Mouse (Mus musculus) CH12.LX (cell line): Measurements from ENCODE around the gene Cep170b. TPM values are rescaled to one million over a fixed set of nuclear protein-coding genes. Genes with fewer than 3 reads are reported as not detected.

ENCODE experiments used
- DNase-seq: peaks from one replicate; pipeline ENCODE4 v3.0.0-alpha.2; 2013; ENCODE audit errors: extremely low read depth
- H3K27ac ChIP-seq: 2 replicates; pipeline ENCODE4 v1.5.1; 2012; ENCODE audit warnings: low read depth, mild to moderate bottlenecking, control low read depth, moderate library complexity; ENCODE audit not compliant: insufficient read depth
- H3K27me3 ChIP-seq: replicated peaks from 2 replicates; pipeline ENCODE3; 2012; ENCODE audit warnings: inconsistent platforms
- H3K36me3 ChIP-seq, 2 experiments: replicated peaks in 1 of 2; 2 replicates each; pipeline versions ENCODE3 to v1.6.1; 2012; ENCODE audit warnings: inconsistent platforms in 1 of 2, low read length in 1 of 2, mild to moderate bottlenecking in 1 of 2, mixed read lengths in 1 of 2, moderate library complexity in 1 of 2; ENCODE audit not compliant: control insufficient read depth in 1 of 2, insufficient read depth in 1 of 2
- H3K4me1 ChIP-seq, 2 experiments: 2 replicates each; pipeline ENCODE4 v1.6.1; 2012; ENCODE audit warnings: inconsistent platforms in 1 of 2, moderate library complexity in 1 of 2; ENCODE audit not compliant: insufficient read depth in 2 of 2, control insufficient read depth in 1 of 2
- H3K4me2 ChIP-seq: 2 replicates; pipeline ENCODE4 v1.6.1; 2012; ENCODE audit warnings: low read depth, mild to moderate bottlenecking, control low read depth; ENCODE audit not compliant: poor library complexity, insufficient read depth, severe bottlenecking
- H3K4me3 ChIP-seq, 3 experiments: fragments of 150-350 bp in 1 of 3; sonication (generic) in 1 of 3; replicated peaks in 1 of 3; 2 replicates each; pipeline versions ENCODE3 to v1.5.1; 2011 to 2012; ENCODE audit warnings: low read depth in 2 of 3, low read length in 2 of 3, mild to moderate bottlenecking in 2 of 3, moderate library complexity in 2 of 3, control low read depth in 1 of 3, improper control_type of control experiment in 1 of 3, inconsistent platforms in 1 of 3, mixed read lengths in 1 of 3; ENCODE audit not compliant: poor library complexity in 1 of 3
- H3K79me2 ChIP-seq: replicated peaks from 2 replicates; pipeline ENCODE4 v1.6.1; 2012; ENCODE audit warnings: mild to moderate bottlenecking, moderate library complexity; ENCODE audit not compliant: control insufficient read depth, poor library complexity, insufficient read depth, severe bottlenecking; ENCODE audit errors: extremely low read depth
- H3K9ac ChIP-seq: 2 replicates; pipeline ENCODE4 v1.6.1; 2012; ENCODE audit warnings: low read depth, mild to moderate bottlenecking, control low read depth, moderate library complexity; ENCODE audit not compliant: insufficient read depth
- H3K9me3 ChIP-seq: replicated peaks from 2 replicates; pipeline ENCODE3; 2012; ENCODE audit warnings: low read length, inconsistent platforms, mixed read lengths
- BHLHE40 ChIP-seq: IDR thresholded peaks from 2 replicates; pipeline ENCODE4 v1.6.1; 2011; ENCODE audit warnings: mild to moderate bottlenecking, low read depth, low read length, improper control_type of control experiment
- CHD2 ChIP-seq: IDR thresholded peaks from 2 replicates; pipeline ENCODE4 v1.6.1; 2011; ENCODE audit warnings: low read length, improper control_type of control experiment
- CTCF ChIP-seq, 2 experiments: IDR thresholded peaks in 1 of 2; conservative IDR thresholded peaks in 1 of 2; 2 replicates each; pipeline ENCODE4 v1.5.1; 2011 to 2012; ENCODE audit warnings: low read depth in 2 of 2, low read length in 2 of 2, improper control_type of control experiment in 1 of 2, inconsistent platforms in 1 of 2, mild to moderate bottlenecking in 1 of 2, moderate library complexity in 1 of 2
- ELF1 ChIP-seq: IDR thresholded peaks from 2 replicates; pipeline ENCODE4 v1.6.1; 2014; ENCODE audit warnings: low read depth, mild to moderate bottlenecking, inconsistent platforms, low read length, improper control_type of control experiment
- EP300 ChIP-seq: IDR thresholded peaks from 2 replicates; pipeline ENCODE4 v1.6.1; 2011; ENCODE audit warnings: low read length, improper control_type of control experiment
- GABPA ChIP-seq: IDR thresholded peaks from 2 replicates; pipeline ENCODE4 v1.6.1; 2012; ENCODE audit warnings: low read depth, low read length, improper control_type of control experiment, inconsistent platforms; ENCODE audit not compliant: insufficient replicate concordance
- JUN ChIP-seq: IDR thresholded peaks from 2 replicates; pipeline ENCODE4 v1.6.1; 2011; ENCODE audit warnings: low read depth, mild to moderate bottlenecking, low read length, improper control_type of control experiment, moderate library complexity; ENCODE audit not compliant: insufficient read depth
- KAT2A ChIP-seq: IDR thresholded peaks from 2 replicates; pipeline ENCODE4 v1.6.1; 2012; ENCODE audit warnings: low read length, improper control_type of control experiment, inconsistent platforms; ENCODE audit not compliant: insufficient replicate concordance
- MAX ChIP-seq: IDR thresholded peaks from 2 replicates; pipeline ENCODE4 v1.6.1; 2011; ENCODE audit warnings: low read length, improper control_type of control experiment
- MAZ ChIP-seq: IDR thresholded peaks from 2 replicates; pipeline ENCODE4 v1.6.1; 2012; ENCODE audit warnings: low read depth, mild to moderate bottlenecking, inconsistent platforms, low read length, improper control_type of control experiment, moderate library complexity
- MEF2A ChIP-seq: IDR thresholded peaks from 2 replicates; pipeline ENCODE4 v1.6.1; 2014; ENCODE audit warnings: low read depth, mild to moderate bottlenecking, inconsistent platforms, low read length, improper control_type of control experiment, borderline replicate concordance
- MXI1 ChIP-seq: IDR thresholded peaks from 2 replicates; pipeline ENCODE4 v1.6.1; 2011; ENCODE audit warnings: mild to moderate bottlenecking, low read depth, low read length, improper control_type of control experiment
- NRF1 ChIP-seq: IDR thresholded peaks from 2 replicates; pipeline ENCODE4 v1.6.1; 2014; ENCODE audit warnings: low read depth, mild to moderate bottlenecking, inconsistent platforms, low read length, improper control_type of control experiment, moderate library complexity
- POLR2AphosphoS2 ChIP-seq: IDR thresholded peaks from 2 replicates; pipeline ENCODE4 v1.6.1; 2011; ENCODE audit warnings: low read depth, low read length, improper control_type of control experiment
- RAD21 ChIP-seq: IDR thresholded peaks from 2 replicates; pipeline ENCODE4 v1.6.1; 2011; ENCODE audit warnings: low read depth, mild to moderate bottlenecking, low read length, improper control_type of control experiment, moderate library complexity
- SMC3 ChIP-seq: IDR thresholded peaks from 2 replicates; pipeline ENCODE4 v1.6.1; 2011; ENCODE audit warnings: low read depth, low read length, improper control_type of control experiment
- TCF12 ChIP-seq: IDR thresholded peaks from 2 replicates; pipeline ENCODE4 v1.6.1; 2014; ENCODE audit warnings: low read depth, mild to moderate bottlenecking, inconsistent platforms, low read length, improper control_type of control experiment
- ZKSCAN1 ChIP-seq: IDR thresholded peaks from 2 replicates; pipeline ENCODE4 v1.6.1; 2012; ENCODE audit warnings: low read depth, inconsistent platforms, low read length, improper control_type of control experiment, borderline replicate concordance
- ZMIZ1 ChIP-seq: IDR thresholded peaks from 2 replicates; pipeline ENCODE4 v1.6.1; 2012; ENCODE audit warnings: low read depth, mild to moderate bottlenecking, inconsistent platforms, low read length, improper control_type of control experiment
- ZNF384 ChIP-seq: IDR thresholded peaks from 2 replicates; pipeline ENCODE4 v1.6.1; 2012; ENCODE audit warnings: low read depth, low read length, improper control_type of control experiment, inconsistent platforms
- dilution Hi-C: fragments of 300-500 bp; cut with MboI; formaldehyde crosslinking; loops from 2 replicates; pipeline ENCODE4 v1.14.3; 2020; ENCODE audit warnings: low sequenced_read_pairs; ENCODE audit not compliant: extremely low pct_unique_long_range_greater_than_20kb, extremely low pct_ligation_motif_present
- in situ Hi-C: fragments of 300-500 bp; cut with MboI; formaldehyde crosslinking; loops from 3 replicates; pipeline ENCODE4 v1.14.3; 2019; ENCODE audit warnings: low sequenced_read_pairs, low pct_ligation_motif_present, low pct_unique_long_range_greater_than_20kb, mixed read lengths
- polyA plus RNA-seq: library from polyadenylated mRNA; unstranded; fragments of >175 nt; gene quantifications from 2 replicates; pipeline ENCODE4 v1.2.1, GENCODE M21; 2012; ENCODE audit warnings: low read depth; ENCODE audit not compliant: insufficient read length
- total RNA-seq, 2 experiments: library from RNA; depleted of rRNA; stranded (reverse); fragments of 300-350 nt in 1 of 2; fragments of >200 nt in 1 of 2; gene quantifications; 2 replicates each; pipeline ENCODE4 v1.2.3; 2012 to 2014

Gene Cep170b
- total and polyA plus RNA-seq, 3 experiments = 39.1 to 63.1 (median 48.1) TPM

DNA sequence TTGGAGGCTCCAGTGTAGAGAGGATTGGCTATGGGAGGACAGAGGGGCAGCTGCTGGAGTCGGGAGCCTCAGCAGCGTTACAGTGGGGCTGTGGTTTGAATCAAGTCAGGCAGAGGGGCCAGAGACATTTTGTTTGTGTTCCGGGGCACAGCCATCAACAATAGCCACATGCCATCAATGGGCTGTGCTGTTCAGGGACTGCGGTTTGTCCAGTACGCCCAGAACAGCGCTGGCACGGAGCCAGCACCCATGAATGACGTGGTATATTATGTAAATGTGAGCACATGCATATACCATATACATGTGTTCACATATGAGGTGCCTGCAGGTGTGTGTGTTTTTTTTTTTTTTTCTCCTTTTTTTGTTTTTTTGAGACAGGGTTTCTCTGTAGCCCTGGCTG is 7.5 kb downstream of the Cep170b start:
- dilution Hi-C loops = no loop called here
- Histone ChIP-seq H3K4me3 (no peak overlapping the region), H3K9me3 (no peaks in the 10 kb centered on the region)
- TF ChIP-seq POLR2AphosphoS2 = no peak
- TF ChIP-seq ZNF384 = no peak
- no peak for TF ChIP-seq KAT2A
- no peak for TF ChIP-seq CTCF (conservative IDR thresholded peaks at IDR 0.05 in 1 of 2, IDR thresholded peaks at IDR 0.05 in 1 of 2; ENCODE audit: low read depth in 2 of 2, low read length in 2 of 2)
- TF ChIP-seq SMC3 = no peak
- no peak for TF ChIP-seq MAZ
- no peak for TF ChIP-seq CHD2
- no peak for TF ChIP-seq MXI1
- TF ChIP-seq ELF1 = no peak
- no peak for TF ChIP-seq MAX
- no peak for TF ChIP-seq ZMIZ1
- no peak for TF ChIP-seq MEF2A
- no peak for TF ChIP-seq TCF12
- no peak for TF ChIP-seq RAD21
- TF ChIP-seq EP300 = no peak
- TF ChIP-seq JUN = no peak
- no peak for TF ChIP-seq GABPA
- TF ChIP-seq, all 38 proteins: peak for 0
- Histone ChIP-seq H3K36me3 (peaks cover 4 to 8% of the 10 kb centered on the region in 2 experiments), H3K27ac (no peak overlapping the region), H3K27me3 (peaks cover 43% of the 10 kb centered on the region), H3K4me1 (peaks cover 2 to 3% of the 10 kb centered on the region in 2 experiments; a peak in 3 of 4 replicates), H3K9ac (no peak overlapping the region), H3K4me2 (no peak overlapping the region), H3K79me2 (no peaks in the 10 kb centered on the region)
- DNase-seq = no peak
- in situ Hi-C loops = no loop called here

- H3K79me2 ChIP-seq = no peaks in the 10 kb centered on the region
- no peak for DNase-seq
- no peak overlapping the region for H3K27ac ChIP-seq
- peaks cover 27% of the 10 kb centered on the region for H3K27me3 ChIP-seq
- in situ Hi-C loops (no loop called here), dilution Hi-C loops (no loop called here)
- no peak overlapping the region for H3K4me2 ChIP-seq
- H3K36me3 ChIP-seq = peaks cover 10 to 24% of the 10 kb centered on the region in 2 experiments
- peaks cover 0 to 12% of the 10 kb centered on the region in 2 experiments; a peak in 2 of 4 replicates for H3K4me1 ChIP-seq
- H3K9ac ChIP-seq = no peak overlapping the region
- no peak for TF ChIP-seq ZKSCAN1
- TF ChIP-seq NRF1 = no peak
- TF ChIP-seq CHD2 = no peak
- no peak for TF ChIP-seq MAZ
- TF ChIP-seq JUN = no peak
- no peak for TF ChIP-seq BHLHE40
- no peaks in the 10 kb centered on the region for H3K9me3 ChIP-seq
- no peak overlapping the region for H3K4me3 ChIP-seq
These were observed 10.6 kb downstream of the Cep170b start for GRCm38 (mm10) chr12:112730808-112731207.
